Mouse (Mus musculus): ENCODE data around the gene Ubxn2a.
"Not testable (repeated sequence)": the region's sequence is repeated elsewhere in the genome, so short reads cannot be mapped to it uniquely, and the experiment has no call there.

DNA sequence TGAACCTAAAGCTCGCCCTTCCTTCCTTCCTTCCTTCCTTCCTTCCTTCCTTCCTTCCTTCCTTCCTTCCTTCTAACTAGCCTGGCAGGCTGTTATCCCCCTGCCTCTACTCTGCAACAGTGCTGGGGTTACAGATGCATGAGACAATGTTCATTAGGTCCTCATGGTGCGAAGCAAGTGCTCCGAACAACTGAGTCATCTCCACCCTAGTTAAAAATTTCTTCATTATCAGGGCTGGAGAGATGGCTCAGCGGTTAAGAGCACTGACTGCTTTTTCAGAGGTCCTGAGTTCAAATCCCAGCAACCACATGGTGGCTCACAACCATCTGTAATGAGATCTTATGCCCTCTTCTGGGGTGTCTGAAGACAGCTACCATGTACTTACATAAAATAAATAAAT lies 20.9 kb downstream of the Ubxn2a start:
- TF ChIP-seq POLR2A, CTCF (IDR thresholded peaks at IDR 0.05; ENCODE audit: insufficient read depth, low read depth, low read length): not testable (repeated sequence)
